Mouse (Mus musculus): ENCODE data around the gene Paox. TPM values are rescaled to one million over a fixed set of nuclear protein-coding genes. Genes with fewer than 3 reads are reported as not detected.

The Paox gene
- polyA plus RNA-seq, 1 experiment: 8.7 TPM

- Histone ChIP-seq H3K36me3 (ENCODE audit: control insufficient read depth, insufficient read depth, low read length) (no peaks in the 10 kb centered on the region), H3K4me1 (ENCODE audit: control insufficient read depth, insufficient read depth, insufficient read length) (no peaks in the 10 kb centered on the region), H3K27me3 (ENCODE audit: control insufficient read depth, insufficient read depth, low read length) (no peaks in the 10 kb centered on the region), H3K4me3 (ENCODE audit: extremely low read depth, insufficient read depth, insufficient read length) (peak overlapping the region; percentile 98), H3K27ac (ENCODE audit: insufficient read depth, low read length) (peak overlapping the region; percentile 93)
- WGBS: under 1% methylated on average over 8 of the region's 8 CpGs
- TF ChIP-seq CTCF (IDR thresholded peaks at IDR 0.05; ENCODE audit: extremely low read depth, insufficient read depth, insufficient read length, insufficient replicate concordance) (no peak), POLR2A (IDR thresholded peaks at IDR 0.05; ENCODE audit: low read depth, low read length) (no peak; the same call in 1 of the 2 replicates)
- DNase-seq (ENCODE audit: low read depth in 1 of 2, low spot score in 2 of 2): no peak
These were observed 22.4 kb downstream of the Paox start for GRCm38 (mm10) chr7:140138021-140138310.

GRCm38 (mm10) chr7:140141350-140141749 lies 25.8 kb downstream of the Paox start:
- H3K27ac ChIP-seq (ENCODE audit: insufficient read depth, low read length): no peak overlapping the region
- 5% methylated on average over 14 of the region's 14 CpGs for WGBS
- DNase-seq (ENCODE audit: low read depth in 1 of 2, low spot score in 2 of 2): peak; percentile 60 to 71
- H3K36me3 ChIP-seq (ENCODE audit: control insufficient read depth, insufficient read depth, low read length): peaks cover 3% of the 10 kb centered on the region
- no peaks in the 10 kb centered on the region for H3K4me1 ChIP-seq (ENCODE audit: control insufficient read depth, insufficient read depth, insufficient read length)
- no peaks in the 10 kb centered on the region for H3K27me3 ChIP-seq (ENCODE audit: control insufficient read depth, insufficient read depth, low read length)
- no peak for TF ChIP-seq POLR2A (IDR thresholded peaks at IDR 0.05; ENCODE audit: low read depth, low read length)
- TF ChIP-seq CTCF (IDR thresholded peaks at IDR 0.05; ENCODE audit: extremely low read depth, insufficient read depth, insufficient read length, insufficient replicate concordance): peak; percentile 79; the same call in 1 of the 2 replicates
- H3K4me3 ChIP-seq (ENCODE audit: extremely low read depth, insufficient read depth, insufficient read length): no peak overlapping the region

GRCm38 (mm10) chr7:140144550-140144949 lies 29.0 kb downstream of the Paox start:
- TF ChIP-seq POLR2A (IDR thresholded peaks at IDR 0.05; ENCODE audit: low read depth, low read length): no peak
- no peak for TF ChIP-seq CTCF (IDR thresholded peaks at IDR 0.05; ENCODE audit: extremely low read depth, insufficient read depth, insufficient read length, insufficient replicate concordance)
- Histone ChIP-seq H3K4me1 (ENCODE audit: control insufficient read depth, insufficient read depth, insufficient read length) (no peaks in the 10 kb centered on the region), H3K27me3 (ENCODE audit: control insufficient read depth, insufficient read depth, low read length) (no peaks in the 10 kb centered on the region), H3K36me3 (ENCODE audit: control insufficient read depth, insufficient read depth, low read length) (peaks cover 14% of the 10 kb centered on the region), H3K4me3 (ENCODE audit: extremely low read depth, insufficient read depth, insufficient read length) (no peak overlapping the region), H3K27ac (ENCODE audit: insufficient read depth, low read length) (no peak overlapping the region)
- 97% methylated on average over 4 of the region's 4 CpGs for WGBS
- no peak for DNase-seq (ENCODE audit: low read depth in 1 of 2, low spot score in 2 of 2)

DNA sequence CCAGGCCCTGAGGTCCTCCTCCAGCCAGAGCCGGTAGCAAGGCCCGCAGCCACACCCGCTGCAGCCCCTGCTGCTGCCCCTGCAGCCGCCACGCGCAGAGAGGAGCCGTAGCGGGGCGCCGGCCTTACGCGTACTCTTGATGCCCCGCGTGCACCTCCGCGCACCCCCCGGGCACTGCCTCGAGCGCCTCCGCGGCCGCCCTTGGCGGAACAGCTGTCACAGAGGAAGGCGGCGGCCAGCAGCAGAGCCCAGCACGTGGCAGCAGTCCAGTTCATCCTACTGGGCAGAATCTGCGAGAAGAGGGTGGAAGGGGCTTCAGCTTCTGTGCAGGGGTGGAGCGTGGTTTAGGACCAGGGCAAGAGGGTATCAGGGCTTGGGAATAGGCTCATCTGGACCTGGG lies 37.8 kb downstream of the Paox start:
- Histone ChIP-seq H3K4me3 (ENCODE audit: extremely low read depth, insufficient read depth, insufficient read length) (no peak overlapping the region), H3K4me1 (ENCODE audit: control insufficient read depth, insufficient read depth, insufficient read length) (no peaks in the 10 kb centered on the region), H3K27me3 (ENCODE audit: control insufficient read depth, insufficient read depth, low read length) (peaks cover 8% of the 10 kb centered on the region; the same call in 1 of the 2 replicates), H3K27ac (ENCODE audit: insufficient read depth, low read length) (no peak overlapping the region), H3K36me3 (ENCODE audit: control insufficient read depth, insufficient read depth, low read length) (peaks cover 2% of the 10 kb centered on the region; the same call in 1 of the 2 replicates)
- TF ChIP-seq POLR2A (IDR thresholded peaks at IDR 0.05; ENCODE audit: low read depth, low read length) (no peak), CTCF (IDR thresholded peaks at IDR 0.05; ENCODE audit: extremely low read depth, insufficient read depth, insufficient read length, insufficient replicate concordance) (no peak)
- DNase-seq (ENCODE audit: low read depth in 1 of 2, low spot score in 2 of 2): no peak
- 9% methylated on average over 28 of the region's 28 CpGs for WGBS

DNA sequence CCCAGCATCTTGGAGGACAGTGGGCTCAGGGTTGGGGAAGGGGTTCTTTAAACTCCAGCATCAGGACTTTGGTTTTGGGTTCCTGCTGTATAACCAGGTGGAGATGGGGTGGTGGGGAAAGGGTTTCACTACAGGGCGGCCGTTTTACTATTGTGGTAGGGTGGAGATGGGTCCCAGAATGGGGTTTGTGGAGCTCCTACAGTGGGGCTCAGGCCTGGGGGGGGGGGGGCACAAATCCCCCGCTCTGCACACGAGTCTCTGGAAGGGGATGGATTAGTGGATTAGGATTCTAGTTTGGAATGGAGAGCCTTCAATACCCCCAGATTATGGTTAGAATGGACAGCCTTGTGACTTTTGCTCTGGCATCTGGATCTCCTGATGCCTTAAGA lies 38.2 kb downstream of the Paox start:
- no peak for TF ChIP-seq POLR2A (IDR thresholded peaks at IDR 0.05; ENCODE audit: low read depth, low read length)
- no peak for TF ChIP-seq CTCF (IDR thresholded peaks at IDR 0.05; ENCODE audit: extremely low read depth, insufficient read depth, insufficient read length, insufficient replicate concordance)
- DNase-seq (ENCODE audit: low read depth in 1 of 2, low spot score in 2 of 2): no peak
- Histone ChIP-seq H3K27me3 (ENCODE audit: control insufficient read depth, insufficient read depth, low read length) (peaks cover 8% of the 10 kb centered on the region; the same call in 1 of the 2 replicates), H3K36me3 (ENCODE audit: control insufficient read depth, insufficient read depth, low read length) (peaks cover 2% of the 10 kb centered on the region; the same call in 1 of the 2 replicates), H3K4me3 (ENCODE audit: extremely low read depth, insufficient read depth, insufficient read length) (no peak overlapping the region), H3K27ac (ENCODE audit: insufficient read depth, low read length) (no peak overlapping the region), H3K4me1 (ENCODE audit: control insufficient read depth, insufficient read depth, insufficient read length) (no peaks in the 10 kb centered on the region)
- WGBS: 34% methylated on average over 4 of the region's 4 CpGs

DNA sequence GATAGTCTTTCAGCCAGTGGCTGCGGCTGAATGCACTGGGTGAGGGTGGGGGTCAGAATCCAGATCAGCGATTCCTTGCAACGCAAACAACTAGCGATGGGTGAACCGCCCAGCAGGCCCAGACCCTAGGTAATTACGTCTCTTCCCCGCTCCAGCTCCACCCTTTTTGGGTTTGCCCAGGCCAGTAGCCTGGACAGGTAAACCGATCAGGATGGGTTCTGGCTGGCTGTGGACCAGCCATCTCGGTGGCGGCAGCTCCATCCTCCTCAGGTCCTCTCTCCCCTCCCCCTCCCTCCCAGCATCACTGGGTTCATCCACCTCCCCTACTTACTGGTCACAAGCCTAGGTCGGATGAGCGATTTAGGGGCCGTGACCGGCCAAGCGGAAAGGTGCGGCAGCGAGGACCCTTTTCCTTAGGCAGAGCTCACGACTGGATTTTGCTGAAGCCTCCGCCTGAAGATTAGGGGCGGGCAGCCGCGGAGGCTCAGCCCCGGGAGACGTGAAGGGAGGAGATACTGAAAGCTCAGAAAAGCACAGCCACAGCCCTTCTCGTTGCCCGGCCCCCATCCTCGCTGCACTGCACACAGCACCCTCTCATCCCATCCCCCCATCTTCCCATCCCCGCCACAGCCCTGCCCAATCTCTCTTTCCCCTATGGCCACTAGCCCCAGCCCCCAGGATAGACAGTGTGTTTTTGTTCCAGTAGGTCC lies 38.8 kb downstream of the Paox start, which contains the start of gene Sprn:
TSS of gene Sprn (minus strand) at position 660 of the 710 bp plus-strand sequence.
- Histone ChIP-seq H3K36me3 (ENCODE audit: control insufficient read depth, insufficient read depth, low read length) (peaks cover 2% of the 10 kb centered on the region; the same call in 1 of the 2 replicates), H3K27me3 (ENCODE audit: control insufficient read depth, insufficient read depth, low read length) (peaks cover 8% of the 10 kb centered on the region; the same call in 1 of the 2 replicates), H3K27ac (ENCODE audit: insufficient read depth, low read length) (no peak within 1 kb of the TSS), H3K4me3 (ENCODE audit: extremely low read depth, insufficient read depth, insufficient read length) (no peak within 1 kb of the TSS), H3K4me1 (ENCODE audit: control insufficient read depth, insufficient read depth, insufficient read length) (no peaks in the 10 kb centered on the region)
- TF ChIP-seq CTCF (IDR thresholded peaks at IDR 0.05; ENCODE audit: extremely low read depth, insufficient read depth, insufficient read length, insufficient replicate concordance) (no peak), POLR2A (IDR thresholded peaks at IDR 0.05; ENCODE audit: low read depth, low read length) (no peak)
- WGBS: 18% methylated on average over 28 of the region's 28 CpGs
- DNase-seq (ENCODE audit: low read depth in 1 of 2, low spot score in 2 of 2): no peak

GRCm38 (mm10) chr7:140160363-140160762 lies 44.8 kb downstream of the Paox start:
- Histone ChIP-seq H3K27ac (ENCODE audit: insufficient read depth, low read length) (no peak overlapping the region), H3K36me3 (ENCODE audit: control insufficient read depth, insufficient read depth, low read length) (no peaks in the 10 kb centered on the region), H3K27me3 (ENCODE audit: control insufficient read depth, insufficient read depth, low read length) (no peaks in the 10 kb centered on the region), H3K4me1 (ENCODE audit: control insufficient read depth, insufficient read depth, insufficient read length) (no peaks in the 10 kb centered on the region), H3K4me3 (ENCODE audit: extremely low read depth, insufficient read depth, insufficient read length) (no peak overlapping the region)
- TF ChIP-seq POLR2A (IDR thresholded peaks at IDR 0.05; ENCODE audit: low read depth, low read length): no peak
- no peak for TF ChIP-seq CTCF (IDR thresholded peaks at IDR 0.05; ENCODE audit: extremely low read depth, insufficient read depth, insufficient read length, insufficient replicate concordance)
- 73% methylated on average over 3 of the region's 3 CpGs for WGBS
- no peak for DNase-seq (ENCODE audit: low read depth in 1 of 2, low spot score in 2 of 2)
